ENCODE assay signal across 10 mouse cellular contexts in genomic region chr13:37424904-37425303, GRCm38 (mm10).
"Had no signal": no experiment of that assay in that cellular context is flagged by ENCODE, and none has a peak within 500 bp of the region (broad histone marks: within the 10 kb centered on the region; RNA-seq: fewer than 3 reads in every experiment).

No protein-coding gene starts in this region.

- H3K9me3 ChIP-seq: intestine, embryonic 15.5 days had no signal

- H3K4me3 ChIP-seq: intestine, embryonic 15.5 days; limb, embryonic 13.5 days; midbrain, embryonic 12.5 days had no signal

- DNase-seq: kidney, adult 2 months; kidney, postnatal 25 days; lung, adult 18-20 months; spleen, adult 18-20 months; thymus, adult 2 months; thymus, postnatal 25 days had no signal

- H3K9ac ChIP-seq: intestine, embryonic 15.5 days; limb, embryonic 13.5 days; liver, embryonic 14.5 days; midbrain, embryonic 12.5 days had no signal

- ATAC-seq: intestine, embryonic 15.5 days had no signal

- H3K4me1 ChIP-seq: intestine, embryonic 15.5 days; midbrain, embryonic 12.5 days had no signal

- H3K27ac ChIP-seq: intestine, embryonic 15.5 days; limb, embryonic 13.5 days; liver, embryonic 14.5 days; midbrain, embryonic 12.5 days had no signal

- H3K4me2 ChIP-seq: intestine, embryonic 15.5 days; limb, embryonic 13.5 days; midbrain, embryonic 12.5 days had no signal

- H3K27me3 ChIP-seq: intestine, embryonic 15.5 days; limb, embryonic 13.5 days; midbrain, embryonic 12.5 days had no signal

- H3K36me3 ChIP-seq: intestine, embryonic 15.5 days; limb, embryonic 13.5 days; midbrain, embryonic 12.5 days had no signal
